Mouse (Mus musculus) testis, adult 2 months (tissue): ENCODE measurements around the gene Gbgt1. TPM values are rescaled to one million over a fixed set of nuclear protein-coding genes. Genes with fewer than 3 reads are reported as not detected.

Source experiments
- H3K27ac ChIP-seq: fragments of 200-500 bp; 2 replicates; pipeline ENCODE4 v1.5.1; 2012; ENCODE audit warnings: low read depth, low read length; ENCODE audit not compliant: control insufficient read depth, insufficient read depth
- H3K27me3 ChIP-seq: fragments of 200-500 bp; 2 replicates; pipeline ENCODE4 v1.6.1; 2012; ENCODE audit warnings: mild to moderate bottlenecking, low read length, moderate library complexity; ENCODE audit not compliant: control insufficient read depth, insufficient read depth
- H3K36me3 ChIP-seq: fragments of 200-500 bp; 2 replicates; pipeline ENCODE4 v1.6.1; 2012; ENCODE audit warnings: mild to moderate bottlenecking, low read length; ENCODE audit not compliant: control insufficient read depth, insufficient read depth
- H3K4me1 ChIP-seq: fragments of 200-500 bp; 2 replicates; pipeline ENCODE4 v1.6.1; 2012; ENCODE audit warnings: low read length; ENCODE audit not compliant: control insufficient read depth, insufficient read depth
- H3K4me3 ChIP-seq: fragments of 200-500 bp; 2 replicates; pipeline ENCODE4 v1.5.1; 2012; ENCODE audit warnings: low read depth, mild to moderate bottlenecking, low read length, moderate library complexity, mixed read lengths; ENCODE audit not compliant: control insufficient read depth
- CTCF ChIP-seq: fragments of 200-500 bp; IDR thresholded peaks from 2 replicates; pipeline ENCODE4 v1.5.1; 2012; ENCODE audit warnings: low read depth, mild to moderate bottlenecking, inconsistent platforms, low read length, moderate library complexity; ENCODE audit not compliant: control insufficient read depth, insufficient read depth, insufficient replicate concordance
- POLR2A ChIP-seq: fragments of 200-500 bp; IDR thresholded peaks from 2 replicates; pipeline ENCODE4 v1.6.1; 2012; ENCODE audit warnings: low read depth, mild to moderate bottlenecking, inconsistent platforms, low read length, moderate library complexity; ENCODE audit not compliant: control insufficient read depth
- polyA plus RNA-seq: library from polyadenylated mRNA; depleted of rRNA; stranded (reverse); fragments of >200 nt; gene quantifications from 2 replicates; pipeline ENCODE4 v1.2.3, GENCODE M21; 2012

Gbgt1 gene
- polyA plus RNA-seq, 1 experiment: 3.1 TPM

DNA sequence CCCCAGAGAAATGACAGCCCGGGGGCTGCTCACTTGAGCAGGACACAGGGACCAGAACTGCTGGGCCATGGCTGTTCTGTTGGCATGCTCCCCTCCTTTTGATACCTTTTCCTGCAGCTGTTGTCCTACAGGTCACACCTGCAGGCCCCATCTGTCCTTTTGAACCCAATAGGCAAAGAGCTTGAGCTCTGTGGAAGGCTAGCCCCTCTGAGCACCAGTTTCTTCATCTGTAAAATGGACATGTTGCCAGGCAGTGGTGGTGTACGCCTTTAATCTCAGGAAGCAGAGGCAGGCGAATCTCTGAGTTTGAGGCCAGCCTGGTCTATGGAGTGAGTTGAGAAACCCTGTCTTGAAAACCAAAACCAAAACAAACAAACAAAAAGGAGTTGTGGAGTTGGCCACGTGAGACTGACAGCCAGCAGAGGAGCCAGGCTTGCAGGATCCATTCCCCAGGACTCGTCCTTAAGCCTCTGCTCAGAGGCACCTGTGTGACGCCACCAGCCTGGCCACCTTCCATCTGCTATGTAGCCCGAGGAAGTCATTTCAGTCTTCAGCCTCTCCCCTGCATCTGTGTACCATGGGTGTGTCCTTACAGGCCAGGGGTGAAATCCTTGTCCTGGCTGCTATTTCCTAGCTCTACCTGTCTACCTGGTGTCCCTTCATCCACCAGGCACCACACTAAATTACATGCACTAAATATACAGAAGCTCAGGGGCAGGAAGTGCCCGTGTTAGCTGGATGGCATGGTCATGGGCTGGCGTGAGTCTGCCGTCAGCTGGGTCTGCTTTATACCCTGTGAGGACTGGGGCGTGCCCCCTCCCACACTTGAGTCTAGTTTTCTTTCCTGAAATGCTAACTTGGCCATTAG, 40.3 kb downstream of the Gbgt1 start:
- Histone ChIP-seq H3K27ac (no peak overlapping the region), H3K4me3 (no peak overlapping the region), H3K36me3 (no peaks in the 10 kb centered on the region; the same call in 1 of the 2 replicates), H3K4me1 (peaks cover 8% of the 10 kb centered on the region), H3K27me3 (no peaks in the 10 kb centered on the region)
- TF ChIP-seq POLR2A: no peak
- TF ChIP-seq CTCF: no peak

- no peaks in the 10 kb centered on the region for H3K27me3 ChIP-seq
- no peak overlapping the region for H3K27ac ChIP-seq
- peaks cover 4% of the 10 kb centered on the region for H3K4me1 ChIP-seq
Observed at GRCm38 (mm10) chr2:28537634-28537920, 40.9 kb downstream of the Gbgt1 start.

GRCm38 (mm10) chr2:28537995-28538816, 41.5 kb downstream of the Gbgt1 start:
- no peak overlapping the region for H3K27ac ChIP-seq
- peaks cover 2% of the 10 kb centered on the region; the same call in 1 of the 2 replicates for H3K4me1 ChIP-seq
- peaks cover 3% of the 10 kb centered on the region for H3K36me3 ChIP-seq
- no peak overlapping the region for H3K4me3 ChIP-seq
- H3K27me3 ChIP-seq: no peaks in the 10 kb centered on the region
- no peak for TF ChIP-seq CTCF
- TF ChIP-seq POLR2A: no peak

More at GRCm38 (mm10) chr2:28537634-28537920, 40.9 kb downstream of the Gbgt1 start:
- TF ChIP-seq CTCF: no peak
- no peak for TF ChIP-seq POLR2A
- no peak overlapping the region for H3K4me3 ChIP-seq
- peaks cover 3% of the 10 kb centered on the region for H3K36me3 ChIP-seq

- no peak overlapping the region for H3K27ac ChIP-seq
- TF ChIP-seq CTCF: no peak
- no peak for TF ChIP-seq POLR2A
- peaks cover 2% of the 10 kb centered on the region; the same call in 1 of the 2 replicates for H3K4me1 ChIP-seq
- peaks cover 5% of the 10 kb centered on the region for H3K36me3 ChIP-seq
- H3K4me3 ChIP-seq: no peak overlapping the region
- H3K27me3 ChIP-seq: no peaks in the 10 kb centered on the region
Observed at GRCm38 (mm10) chr2:28538817-28539128, 42.1 kb downstream of the Gbgt1 start.

DNA sequence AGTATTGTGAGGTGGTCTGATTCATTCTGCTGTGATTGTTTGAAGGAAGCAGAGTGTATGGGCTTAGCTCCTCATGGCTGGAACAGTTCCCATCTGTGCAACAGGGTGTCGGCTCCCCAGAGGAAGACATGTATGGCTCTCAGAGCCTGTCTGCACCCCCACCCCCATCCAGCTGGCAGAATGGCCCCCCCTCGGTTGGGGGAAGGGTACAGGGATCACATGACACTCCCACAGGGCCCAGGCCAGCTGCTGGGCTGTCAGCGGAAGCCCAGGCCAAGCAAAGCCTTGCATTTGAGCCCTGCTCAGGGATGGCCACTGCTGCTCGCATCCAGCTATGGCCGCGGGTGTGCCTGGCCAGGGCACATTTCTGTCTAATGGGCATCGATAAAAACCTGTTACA, 42.5 kb downstream of the Gbgt1 start:
- Histone ChIP-seq H3K27ac (no peak overlapping the region), H3K27me3 (no peaks in the 10 kb centered on the region), H3K4me3 (no peak overlapping the region), H3K4me1 (no peaks in the 10 kb centered on the region; the same call in 1 of the 2 replicates), H3K36me3 (peaks cover 7% of the 10 kb centered on the region)
- no peak for TF ChIP-seq CTCF
- no peak for TF ChIP-seq POLR2A

DNA sequence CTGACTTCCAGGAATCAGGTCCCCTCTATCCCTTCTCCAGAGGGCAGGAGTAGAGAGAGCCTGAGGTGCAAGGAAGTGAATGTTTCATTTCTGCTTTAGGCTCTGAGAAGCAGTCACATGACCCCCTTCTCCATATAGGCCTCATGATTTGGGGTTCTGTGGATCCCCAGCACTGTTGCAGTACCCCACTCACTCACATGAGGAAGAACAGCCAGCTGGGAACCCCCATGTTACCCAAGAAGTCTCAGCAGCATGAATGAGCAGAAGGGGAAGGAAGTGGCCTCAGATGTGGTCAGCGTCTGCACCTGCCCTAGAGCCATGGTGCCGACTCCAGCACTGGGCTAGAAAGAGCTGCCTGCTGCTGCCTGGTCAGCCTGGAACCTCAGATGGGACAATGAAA, 43.3 kb downstream of the Gbgt1 start:
- H3K27ac ChIP-seq: no peak overlapping the region

DNA sequence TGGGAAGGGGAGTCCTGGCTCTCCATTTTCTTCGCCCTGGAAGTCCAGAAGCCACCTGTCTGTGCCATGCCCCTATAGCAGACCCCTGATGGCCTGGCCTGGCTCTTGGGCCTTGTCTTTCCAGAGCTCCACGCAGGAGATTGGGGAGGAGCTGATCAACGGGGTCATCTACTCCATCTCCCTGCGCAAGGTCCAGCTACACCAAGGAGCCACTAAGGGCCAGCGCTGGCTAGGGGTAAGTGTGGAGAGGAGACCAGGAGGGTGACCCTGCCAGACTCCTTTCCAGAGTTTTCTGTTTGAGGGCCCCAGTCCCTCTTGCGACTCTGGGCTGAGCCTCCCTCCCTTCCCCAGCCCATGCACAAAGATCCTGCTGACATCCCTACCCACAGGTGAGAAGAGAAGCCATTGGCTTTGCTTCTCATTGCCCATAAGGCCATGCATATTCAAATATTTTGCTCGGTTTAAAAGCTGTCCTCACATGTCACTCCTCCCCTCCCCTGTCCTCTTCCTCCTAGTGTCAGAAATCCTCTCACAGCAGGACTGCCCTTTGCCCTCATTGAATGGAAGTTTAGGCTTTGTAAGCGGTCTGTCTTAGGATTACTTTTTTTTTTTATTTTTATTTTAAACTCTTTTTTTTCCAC, 44.0 kb downstream of the Gbgt1 start:
- Histone ChIP-seq H3K27ac (no peak overlapping the region), H3K36me3 (peaks cover 7% of the 10 kb centered on the region), H3K27me3 (no peaks in the 10 kb centered on the region), H3K4me1 (no peaks in the 10 kb centered on the region; the same call in 1 of the 2 replicates), H3K4me3 (no peak overlapping the region)
- TF ChIP-seq CTCF: no peak
- TF ChIP-seq POLR2A: no peak

More for the DNA sequence above, 43.3 kb downstream of the Gbgt1 start:
- no peak overlapping the region for H3K4me3 ChIP-seq
- peaks cover 7% of the 10 kb centered on the region for H3K36me3 ChIP-seq
- H3K27me3 ChIP-seq: no peaks in the 10 kb centered on the region
- H3K4me1 ChIP-seq: no peaks in the 10 kb centered on the region; the same call in 1 of the 2 replicates
- TF ChIP-seq CTCF (no peak), POLR2A (no peak)
